Mouse (Mus musculus): ENCODE measurements around the gene Abr. TPM values are rescaled to one million over a fixed set of nuclear protein-coding genes. Genes with fewer than 3 reads are reported as not detected.
A peak's percentile ranks its signal among the peaks of the same experiment; 100 is the strongest.

The Abr gene
- polyA plus RNA-seq, 1 experiment, result 158 TPM

- peak within 1 kb of the TSS; percentile 98 for H3K4me3 ChIP-seq (ENCODE audit: insufficient read depth, low read length)
- peak; percentile 85 for TF ChIP-seq CTCF (IDR thresholded peaks at IDR 0.05; ENCODE audit: low read depth, low read length)
- TF ChIP-seq POLR2A (IDR thresholded peaks at IDR 0.05; ENCODE audit: borderline replicate concordance, low read depth, low read length), result no peak
- peak within 1 kb of the TSS; percentile 86 for H3K27ac ChIP-seq (ENCODE audit: insufficient read depth, low read depth, low read length)
These were observed 215.2 kb downstream of the Abr start, which contains the start of gene Timm22 for GRCm38 (mm10) chr11:76406702-76407583. TSS of gene Timm22 (plus strand) at chr11:76406952.

GRCm38 (mm10) chr11:76405626-76406264, 216.4 kb downstream of the Abr start:
- H3K27ac ChIP-seq (ENCODE audit: insufficient read depth, low read depth, low read length), result no peak overlapping the region
- TF ChIP-seq CTCF (IDR thresholded peaks at IDR 0.05; ENCODE audit: low read depth, low read length) (no peak), POLR2A (IDR thresholded peaks at IDR 0.05; ENCODE audit: borderline replicate concordance, low read depth, low read length) (no peak)
- no peak overlapping the region for H3K4me3 ChIP-seq (ENCODE audit: insufficient read depth, low read length)
- peaks cover 2% of the 10 kb centered on the region; the same call in 1 of the 2 replicates for H3K4me1 ChIP-seq (ENCODE audit: control insufficient read depth, insufficient read depth, low read length)

More at GRCm38 (mm10) chr11:76406702-76407583, 215.2 kb downstream of the Abr start, which contains the start of gene Timm22:
- H3K4me1 ChIP-seq (ENCODE audit: control insufficient read depth, insufficient read depth, low read length), result peaks cover 2% of the 10 kb centered on the region; the same call in 1 of the 2 replicates

- H3K4me3 ChIP-seq (ENCODE audit: insufficient read depth, low read length), result no peak overlapping the region
- peaks cover 2% of the 10 kb centered on the region; the same call in 1 of the 2 replicates for H3K4me1 ChIP-seq (ENCODE audit: control insufficient read depth, insufficient read depth, low read length)
- H3K27ac ChIP-seq (ENCODE audit: insufficient read depth, low read depth, low read length), result no peak overlapping the region
- TF ChIP-seq CTCF (IDR thresholded peaks at IDR 0.05; ENCODE audit: low read depth, low read length) (no peak), POLR2A (IDR thresholded peaks at IDR 0.05; ENCODE audit: borderline replicate concordance, low read depth, low read length) (no peak)
These were observed 217.0 kb downstream of the Abr start for GRCm38 (mm10) chr11:76405113-76405512.

GRCm38 (mm10) chr11:76401398-76401797, 220.7 kb downstream of the Abr start:
- no peak overlapping the region for H3K4me3 ChIP-seq (ENCODE audit: insufficient read depth, low read length)
- TF ChIP-seq POLR2A (IDR thresholded peaks at IDR 0.05; ENCODE audit: borderline replicate concordance, low read depth, low read length), result no peak
- no peak for TF ChIP-seq CTCF (IDR thresholded peaks at IDR 0.05; ENCODE audit: low read depth, low read length)
- no peak overlapping the region for H3K27ac ChIP-seq (ENCODE audit: insufficient read depth, low read depth, low read length)
- H3K4me1 ChIP-seq (ENCODE audit: control insufficient read depth, insufficient read depth, low read length), result peaks cover 8% of the 10 kb centered on the region

GRCm38 (mm10) chr11:76399587-76400330, 222.4 kb downstream of the Abr start:
- peak overlapping the region; percentile 66 for H3K4me3 ChIP-seq (ENCODE audit: insufficient read depth, low read length)
- no peak overlapping the region for H3K27ac ChIP-seq (ENCODE audit: insufficient read depth, low read depth, low read length)
- TF ChIP-seq POLR2A (IDR thresholded peaks at IDR 0.05; ENCODE audit: borderline replicate concordance, low read depth, low read length) (no peak), CTCF (IDR thresholded peaks at IDR 0.05; ENCODE audit: low read depth, low read length) (no peak)
- H3K4me1 ChIP-seq (ENCODE audit: control insufficient read depth, insufficient read depth, low read length), result peaks cover 8% of the 10 kb centered on the region

GRCm38 (mm10) chr11:76398798-76399586, 223.1 kb downstream of the Abr start, which contains the start of gene Nxn:
TSS of gene Nxn (minus strand) at chr11:76399140.
- H3K4me1 ChIP-seq (ENCODE audit: control insufficient read depth, insufficient read depth, low read length), result peaks cover 8% of the 10 kb centered on the region
- TF ChIP-seq POLR2A (IDR thresholded peaks at IDR 0.05; ENCODE audit: borderline replicate concordance, low read depth, low read length) (no peak), CTCF (IDR thresholded peaks at IDR 0.05; ENCODE audit: low read depth, low read length) (no peak)
- no peak within 1 kb of the TSS for H3K27ac ChIP-seq (ENCODE audit: insufficient read depth, low read depth, low read length)
- peak within 1 kb of the TSS; percentile 67 for H3K4me3 ChIP-seq (ENCODE audit: insufficient read depth, low read length)

- no peak overlapping the region for H3K27ac ChIP-seq (ENCODE audit: insufficient read depth, low read depth, low read length)
- TF ChIP-seq CTCF (IDR thresholded peaks at IDR 0.05; ENCODE audit: low read depth, low read length), result no peak
- no peak for TF ChIP-seq POLR2A (IDR thresholded peaks at IDR 0.05; ENCODE audit: borderline replicate concordance, low read depth, low read length)
- H3K4me1 ChIP-seq (ENCODE audit: control insufficient read depth, insufficient read depth, low read length), result peaks cover 8% of the 10 kb centered on the region
- peak overlapping the region; percentile 67 for H3K4me3 ChIP-seq (ENCODE audit: insufficient read depth, low read length)
These were observed 223.8 kb downstream of the Abr start for GRCm38 (mm10) chr11:76398312-76398797.

GRCm38 (mm10) chr11:76397650-76398311, 224.3 kb downstream of the Abr start:
- Histone ChIP-seq H3K27ac (ENCODE audit: insufficient read depth, low read depth, low read length) (no peak overlapping the region), H3K4me1 (ENCODE audit: control insufficient read depth, insufficient read depth, low read length) (peaks cover 8% of the 10 kb centered on the region), H3K4me3 (ENCODE audit: insufficient read depth, low read length) (peak overlapping the region; percentile 67)
- no peak for TF ChIP-seq POLR2A (IDR thresholded peaks at IDR 0.05; ENCODE audit: borderline replicate concordance, low read depth, low read length)

Measured in bone marrow macrophage, adult 2 months (primary cell).